Mouse (Mus musculus) olfactory bulb, adult 2 months (tissue): ENCODE results near the gene Ascc1.

ENCODE experiments used
- CTCF ChIP-seq: fragments of 200-500 bp; IDR thresholded peaks from 2 replicates; pipeline ENCODE4 v1.5.1; 2012; ENCODE audit warnings: low read depth, mild to moderate bottlenecking, low read length, moderate library complexity; ENCODE audit not compliant: insufficient read depth
- POLR2A ChIP-seq: fragments of 200-500 bp; IDR thresholded peaks from 2 replicates; pipeline ENCODE4 v1.6.1; 2012; ENCODE audit warnings: mild to moderate bottlenecking, low read depth, low read length, moderate library complexity; ENCODE audit not compliant: insufficient read depth

DNA sequence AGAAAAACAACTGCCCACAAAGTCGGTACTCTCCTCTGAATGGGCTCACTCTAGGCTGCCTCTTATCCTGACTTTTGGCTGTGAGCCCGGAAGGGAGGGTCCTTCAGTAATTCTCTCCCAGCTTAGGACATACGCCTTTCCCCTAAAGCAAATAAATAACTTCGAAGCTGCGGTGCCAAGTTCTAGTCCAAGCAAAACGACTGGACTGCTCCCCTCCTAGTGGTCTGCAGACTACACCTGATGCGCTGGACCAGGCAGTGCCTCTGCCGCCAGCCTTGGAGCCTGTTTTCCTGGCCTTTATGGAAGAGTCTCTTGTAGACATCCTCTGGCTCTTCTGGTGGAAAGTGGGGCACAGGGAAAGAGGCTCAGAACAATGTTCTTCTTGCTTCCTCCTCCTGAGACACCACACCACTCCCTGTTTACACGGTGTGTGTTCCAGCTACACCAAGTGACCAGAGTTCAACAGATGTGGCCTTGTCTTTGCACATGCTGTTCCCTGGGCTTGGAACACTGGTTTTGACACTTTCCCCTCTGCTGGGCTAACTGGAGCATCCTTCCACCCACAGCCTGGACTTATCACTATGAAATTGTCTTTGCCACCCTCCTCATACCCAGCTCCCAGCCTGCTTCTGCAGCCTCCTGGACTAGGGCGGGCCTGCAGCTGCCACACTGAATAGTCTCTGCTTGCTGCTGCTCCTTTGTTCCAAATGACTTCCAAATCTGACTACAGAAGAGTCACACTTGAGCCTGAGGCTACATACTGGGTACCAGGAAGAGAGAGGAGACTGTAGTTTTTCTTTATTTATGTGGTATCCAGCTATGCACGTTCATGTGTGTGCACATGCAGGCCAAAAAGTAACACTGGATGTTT lies 23.5 kb upstream of the Ascc1 start:
- TF ChIP-seq CTCF (no peak), POLR2A (no peak)
